Mouse (Mus musculus) kidney, embryonic 15.5 days (tissue): Measurements from ENCODE around the gene Gm17087. TPM values are rescaled to one million over a fixed set of nuclear protein-coding genes. Genes with fewer than 3 reads are reported as not detected.

ENCODE experiments used
- polyA plus RNA-seq: library from polyadenylated mRNA; unstranded; fragments of >200 nt; fragmentation: Nextera tagmentation; extraction: Ambion mirVana; gene quantifications from 2 replicates; pipeline ENCODE4 v1.2.1, GENCODE M21; 2015

The Gm17087 gene
- polyA plus RNA-seq, 1 experiment from 2014 or later = not detected

Other genes with a start within 250 kb of the Gm17087 start
- gene Prr18, start 229.5 kb downstream of the Gm17087 start, polyA plus RNA-seq = 0.30 and 0.42 TPM in 2 replicates
- 0.26 and 0.66 TPM in 2 replicates for gene T2, start 211.0 kb downstream of the Gm17087 start, polyA plus RNA-seq
- 0.19 and 0.42 TPM in 2 replicates for gene T, start 132.5 kb downstream of the Gm17087 start, polyA plus RNA-seq
- gene Pde10a, start 41.6 kb downstream of the Gm17087 start, polyA plus RNA-seq = 2.2 and 2.3 TPM in 2 replicates